Mouse (Mus musculus) forebrain, embryonic 11.5 days (tissue): ENCODE data around the gene Trmt112. TPM values are rescaled to one million over a fixed set of nuclear protein-coding genes. Genes with fewer than 3 reads are reported as not detected.

Experiments
- ATAC-seq: fragments of 200-750 bp; cut with Nextera tagmentation; replicated peaks from 2 replicates; pipeline ENCODE4 v1.8.0; 2017; ENCODE audit warnings: moderate TSS enrichment; ENCODE audit not compliant: low FRiP score
- DNase-seq: peaks from one replicate; pipeline ENCODE4 v3.0.0-alpha.2; 2017; ENCODE audit warnings: low spot score
- H3K27ac ChIP-seq: fragments of 300-500 bp; sonication (generic); 2 replicates; pipeline ENCODE4 v1.5.1; 2014; ENCODE audit warnings: low read depth, low read length
- H3K27me3 ChIP-seq: fragments of 300-500 bp; sonication (generic); 2 replicates; pipeline ENCODE4 v1.6.1; 2014; ENCODE audit warnings: mild to moderate bottlenecking, low read length, mixed read lengths; ENCODE audit not compliant: control insufficient read depth, insufficient read depth
- H3K36me3 ChIP-seq: fragments of 300-500 bp; sonication (generic); 2 replicates; pipeline ENCODE4 v1.6.1; 2014; ENCODE audit warnings: mild to moderate bottlenecking, low read length, moderate library complexity, mixed read lengths; ENCODE audit not compliant: control insufficient read depth, insufficient read depth
- H3K4me1 ChIP-seq: fragments of 300-500 bp; sonication (generic); replicated peaks from 2 replicates; pipeline ENCODE4 v1.6.1; 2014; ENCODE audit warnings: low read length, mixed read lengths; ENCODE audit not compliant: control insufficient read depth, insufficient read depth
- H3K4me2 ChIP-seq: fragments of 300-500 bp; sonication (generic); 2 replicates; pipeline ENCODE4 v1.6.1; 2014; ENCODE audit warnings: low read depth, mild to moderate bottlenecking, low read length, moderate library complexity, mixed read lengths; ENCODE audit not compliant: severe bottlenecking
- H3K4me3 ChIP-seq: fragments of 300-500 bp; sonication (generic); 2 replicates; pipeline ENCODE4 v1.5.1; 2014; ENCODE audit warnings: low read depth, low read length
- H3K9ac ChIP-seq: fragments of 300-500 bp; sonication (generic); 2 replicates; pipeline ENCODE4 v1.6.1; 2014; ENCODE audit warnings: low read length
- H3K9me3 ChIP-seq: fragments of 300-500 bp; sonication (generic); 2 replicates; pipeline ENCODE4 v1.6.1; 2016; ENCODE audit warnings: low read length, mixed read lengths; ENCODE audit not compliant: control insufficient read depth
- WGBS: fragments of 180-500 bp; shearing (Covaris S2); extraction: QIAGEN DNeasy Blood & Tissue Kit; methylation state at CpG from one replicate; pipeline ENCODE4 v1.1.7; 2014; 5-methylcytosine and 5-hydroxymethylcytosine counted together
- polyA plus RNA-seq: library from polyadenylated mRNA; unstranded; fragments of >200 nt; fragmentation: Nextera tagmentation; extraction: Ambion mirVana; gene quantifications from 2 replicates; pipeline ENCODE4 v1.2.1, GENCODE M21; 2014

The Trmt112 gene
- polyA plus RNA-seq, 1 experiment from 2014 or later: 152 TPM

DNA sequence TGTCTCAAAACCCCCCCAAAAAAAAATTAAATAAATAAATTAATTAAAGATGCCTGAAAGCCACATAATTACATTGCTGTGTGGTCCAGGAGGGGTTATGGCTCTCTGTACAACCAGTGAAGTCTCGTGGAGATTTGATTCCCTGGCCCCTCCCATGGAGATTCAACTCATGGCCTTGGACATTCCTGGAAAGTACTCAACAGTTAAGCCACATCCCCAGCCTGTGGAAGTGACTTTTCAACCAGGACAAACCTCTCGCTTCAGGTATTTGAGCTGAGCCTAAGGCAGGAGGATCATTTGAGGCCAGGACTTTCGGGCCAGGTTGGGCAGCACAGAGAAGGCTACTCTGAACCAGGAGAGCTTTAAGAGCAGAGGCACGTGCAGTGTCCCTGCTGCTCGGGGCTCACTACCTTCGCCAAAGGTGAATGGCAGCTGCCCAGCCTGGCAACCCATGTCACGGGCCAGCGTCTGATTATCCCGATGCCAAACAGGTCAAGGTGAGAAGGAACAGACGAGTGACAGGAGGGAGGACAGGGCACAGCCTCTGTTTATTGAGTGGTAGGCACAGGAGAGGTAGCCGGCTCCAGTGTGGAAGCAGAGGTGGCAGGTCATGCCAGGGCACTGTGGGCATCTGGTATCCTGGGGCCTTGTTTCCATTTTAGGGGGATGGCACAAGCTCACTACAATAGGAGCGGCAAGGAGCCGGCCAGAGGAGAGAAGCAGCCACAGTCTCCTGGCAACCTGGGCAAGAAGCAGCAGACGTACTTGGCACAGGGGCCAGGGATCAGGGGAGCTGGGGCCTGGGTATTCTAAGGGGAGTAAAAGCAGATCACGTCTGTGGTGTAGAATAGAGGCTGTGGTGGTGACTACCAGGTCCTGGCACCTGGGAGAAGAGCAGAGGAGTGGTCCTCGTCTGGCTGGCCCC lies 28.3 kb downstream of the Trmt112 start:
- no peak overlapping the region for H3K27ac ChIP-seq
- ATAC-seq (no peak), DNase-seq (no peak)
- peaks cover 19% of the 10 kb centered on the region; the same call in 1 of the 2 replicates for H3K4me1 ChIP-seq
- H3K4me3 ChIP-seq: no peak overlapping the region
- H3K36me3 ChIP-seq: no peaks in the 10 kb centered on the region
- H3K9me3 ChIP-seq: no peaks in the 10 kb centered on the region
- H3K27me3 ChIP-seq: peaks cover 34% of the 10 kb centered on the region
- no peak overlapping the region for H3K4me2 ChIP-seq
- 80% methylated on average over 16 of the region's 16 CpGs for WGBS
- H3K9ac ChIP-seq: no peak overlapping the region

DNA sequence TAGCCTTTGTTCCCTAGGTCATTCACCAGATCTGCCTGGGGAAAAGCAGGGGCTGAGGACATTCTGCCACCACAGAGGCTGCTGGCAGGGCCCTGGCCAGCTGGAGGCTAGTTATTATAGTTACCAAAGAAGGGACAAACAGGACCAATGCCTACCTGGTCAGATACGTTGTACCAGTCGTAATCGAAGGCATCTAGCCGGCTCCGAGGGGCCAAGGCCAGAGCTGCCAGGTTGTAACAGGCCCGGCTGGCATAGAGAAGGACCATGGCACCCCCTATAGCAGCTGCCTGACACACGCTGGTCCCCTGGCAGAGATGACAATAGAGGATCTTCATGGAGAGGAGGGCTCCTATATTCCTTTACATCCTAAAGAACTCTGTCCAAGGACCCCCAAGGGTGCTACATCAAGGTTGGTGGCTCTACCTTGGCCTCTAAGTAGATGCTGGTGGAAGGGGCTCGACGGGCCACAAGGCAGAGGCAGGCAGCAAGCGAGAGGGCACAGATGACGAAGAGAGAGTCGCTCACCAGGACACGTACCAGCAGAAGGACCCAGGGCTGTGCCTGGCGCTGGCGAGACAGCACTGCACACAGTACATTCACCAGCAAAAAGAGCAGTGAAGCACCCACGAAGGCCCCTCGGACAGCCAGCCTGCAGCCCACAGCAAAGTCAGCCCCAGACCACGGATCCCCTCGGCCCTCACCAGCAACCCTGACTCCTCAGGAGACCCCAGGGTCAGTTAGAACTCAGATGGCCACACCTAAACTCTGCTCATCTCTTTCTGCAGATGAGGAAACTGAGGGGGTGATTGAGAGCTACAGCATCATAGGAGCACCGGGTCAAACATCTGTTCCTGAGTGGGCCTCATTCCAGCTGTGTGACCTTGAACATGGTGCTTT lies 29.9 kb downstream of the Trmt112 start:
- WGBS: 88% methylated on average over 20 of the region's 20 CpGs
- ATAC-seq: no peak
- Histone ChIP-seq H3K9me3 (no peaks in the 10 kb centered on the region), H3K9ac (no peak overlapping the region; the same call in 1 of the 2 replicates), H3K4me1 (peaks cover 16% of the 10 kb centered on the region), H3K27me3 (peaks cover 19% of the 10 kb centered on the region), H3K4me2 (no peak overlapping the region), H3K27ac (no peak overlapping the region), H3K36me3 (no peaks in the 10 kb centered on the region), H3K4me3 (no peak overlapping the region)
- no peak for DNase-seq

DNA sequence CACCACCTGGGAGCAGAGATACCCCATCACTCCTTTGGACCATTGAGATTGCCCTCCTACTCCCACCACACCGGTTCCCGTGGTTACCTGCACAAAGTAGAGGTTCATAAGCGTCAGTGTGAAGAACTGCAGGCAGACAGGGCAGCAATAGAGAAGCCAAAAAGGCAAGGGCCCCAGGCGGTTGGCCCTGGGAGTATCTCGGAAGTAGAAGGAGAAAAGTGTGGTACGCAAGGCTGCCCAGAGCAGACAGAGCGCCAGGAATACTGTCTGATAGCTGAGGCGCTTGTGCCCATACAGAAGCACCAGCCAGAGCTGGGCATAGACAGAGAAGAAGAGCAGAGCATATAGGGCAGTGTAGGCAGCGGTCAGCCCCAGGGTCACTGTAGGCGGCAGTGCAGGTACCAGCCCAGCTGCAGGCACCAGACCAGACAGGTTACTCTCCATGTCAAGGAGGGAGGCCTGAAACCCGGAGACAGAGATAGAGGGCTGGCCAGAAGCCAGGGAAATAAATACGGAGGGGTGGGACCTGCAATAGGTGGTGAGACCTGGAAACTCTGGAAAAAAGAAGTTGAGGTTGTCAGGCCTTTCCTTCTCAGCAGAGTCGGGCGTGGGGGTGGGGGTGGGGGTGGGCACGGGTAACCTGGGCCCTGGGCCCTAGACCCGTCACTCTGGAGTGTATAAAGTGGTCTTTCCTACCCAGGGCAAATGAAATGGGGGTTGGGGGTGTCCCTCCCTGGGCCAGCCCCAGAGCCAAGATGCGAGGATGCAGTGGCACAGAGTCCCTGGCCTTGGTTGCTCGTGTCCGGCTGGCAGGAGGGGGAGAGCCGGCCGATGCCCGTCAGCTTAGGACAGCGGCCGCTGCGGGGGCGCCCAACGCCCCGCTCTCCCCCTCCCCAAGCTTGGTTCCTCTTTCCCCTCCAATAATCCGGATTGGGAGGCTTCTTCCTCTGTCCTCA lies 31.2 kb downstream of the Trmt112 start:
- 22% methylated on average over 29 of the region's 29 CpGs for WGBS
- no peaks in the 10 kb centered on the region for H3K36me3 ChIP-seq
- ATAC-seq (peak; percentile 29), DNase-seq (no peak)
- peak overlapping the region; percentile 91 for H3K9ac ChIP-seq
- no peaks in the 10 kb centered on the region for H3K9me3 ChIP-seq
- H3K27me3 ChIP-seq: peaks cover 5% of the 10 kb centered on the region; the same call in 1 of the 2 replicates
- H3K27ac ChIP-seq: no peak overlapping the region
- peaks cover 15% of the 10 kb centered on the region for H3K4me1 ChIP-seq
- H3K4me3 ChIP-seq: peak overlapping the region; percentile 65
- H3K4me2 ChIP-seq: peak overlapping the region; percentile 97

DNA sequence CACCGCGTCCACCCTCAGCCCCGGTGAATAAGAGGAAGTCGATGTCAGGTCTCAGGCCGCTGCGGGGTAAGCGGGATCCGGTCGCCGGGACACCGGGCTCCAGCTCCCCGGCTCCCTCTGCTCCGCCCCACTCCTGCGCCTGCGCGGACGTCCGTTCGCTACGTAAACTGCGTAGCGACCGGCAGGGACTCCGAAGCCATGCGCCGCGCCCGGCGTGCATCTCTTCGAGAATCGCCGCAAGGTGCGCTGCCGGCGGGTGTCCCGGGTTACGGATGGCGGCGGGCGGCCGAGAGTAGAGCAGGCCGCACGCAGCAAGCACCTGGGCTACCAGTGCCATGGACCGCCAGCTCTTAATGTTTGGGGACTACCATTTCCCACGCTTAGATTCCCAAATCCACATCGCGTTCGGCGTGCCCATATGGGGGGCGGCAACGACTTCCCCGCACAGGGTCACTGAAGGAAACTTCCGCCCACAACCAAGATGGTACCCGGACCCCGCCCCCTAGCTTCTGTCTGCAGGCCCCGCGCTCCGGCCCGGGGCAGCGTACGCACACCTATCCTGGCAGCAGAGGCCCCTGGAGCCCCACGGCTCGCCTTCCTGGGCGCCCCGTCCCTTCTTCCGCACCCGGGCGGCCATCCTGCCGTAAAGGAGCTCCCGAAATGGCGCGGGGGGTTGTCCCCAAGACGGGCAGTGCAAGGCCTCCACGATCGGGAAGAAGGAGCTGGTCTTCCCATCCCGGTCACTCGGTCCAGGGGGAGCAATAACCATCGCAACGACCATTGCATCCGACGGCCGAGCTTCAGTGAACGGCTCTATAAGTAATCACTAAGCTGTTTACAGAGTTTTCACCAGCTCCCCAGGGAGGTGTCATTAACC lies 32.1 kb downstream of the Trmt112 start, which contains the start of gene Bad:
Bad (plus strand) TSS at position 490 of the 877 bp plus-strand sequence.
- WGBS: under 1% methylated on average over 83 of the region's 83 CpGs
- ATAC-seq (peak; percentile 86), DNase-seq (peak; percentile 98)
- Histone ChIP-seq H3K27me3 (no peaks in the 10 kb centered on the region), H3K9me3 (no peaks in the 10 kb centered on the region), H3K36me3 (no peaks in the 10 kb centered on the region), H3K4me2 (peak within 1 kb of the TSS; percentile 97), H3K4me3 (peak within 1 kb of the TSS; percentile 65), H3K27ac (peak within 1 kb of the TSS; percentile 91), H3K9ac (peak within 1 kb of the TSS; percentile 91), H3K4me1 (peaks cover 15% of the 10 kb centered on the region)

DNA sequence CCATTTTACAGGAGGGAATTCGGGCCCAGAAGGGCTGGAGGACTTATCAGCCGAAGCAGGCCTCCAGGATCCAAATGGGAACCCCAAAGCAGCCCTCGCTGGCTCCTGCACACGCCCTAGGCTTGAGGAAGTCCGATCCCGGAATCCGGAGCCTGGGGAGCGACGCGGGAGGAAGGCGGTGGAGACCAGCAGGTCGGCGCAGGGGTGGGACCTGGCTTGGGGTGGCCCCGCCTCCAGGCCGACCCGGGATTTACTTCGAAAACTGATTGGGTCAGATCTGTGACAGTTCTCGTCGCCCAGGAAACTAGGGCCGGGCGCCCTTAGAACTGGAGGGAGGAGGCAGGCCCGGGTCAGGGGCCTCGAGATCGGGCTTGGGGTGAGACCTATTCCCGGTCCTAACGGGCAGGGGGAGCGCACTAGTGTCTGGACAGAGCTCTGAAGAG lies 32.8 kb downstream of the Trmt112 start, which contains the start of gene Gpr137:
Gpr137 (minus strand) TSS at position 232 of the 443 bp plus-strand sequence.
- H3K4me1 ChIP-seq: peaks cover 15% of the 10 kb centered on the region
- H3K9ac ChIP-seq: peak within 1 kb of the TSS; percentile 91
- peak within 1 kb of the TSS; percentile 97 for H3K4me2 ChIP-seq
- H3K9me3 ChIP-seq: no peaks in the 10 kb centered on the region
- under 1% methylated on average over 27 of the region's 27 CpGs for WGBS
- H3K36me3 ChIP-seq: no peaks in the 10 kb centered on the region
- ATAC-seq: peak; percentile 86
- H3K27me3 ChIP-seq: no peaks in the 10 kb centered on the region
- DNase-seq: peak; percentile 93
- peak within 1 kb of the TSS; percentile 65 for H3K4me3 ChIP-seq
- H3K27ac ChIP-seq: peak within 1 kb of the TSS; percentile 91

DNA sequence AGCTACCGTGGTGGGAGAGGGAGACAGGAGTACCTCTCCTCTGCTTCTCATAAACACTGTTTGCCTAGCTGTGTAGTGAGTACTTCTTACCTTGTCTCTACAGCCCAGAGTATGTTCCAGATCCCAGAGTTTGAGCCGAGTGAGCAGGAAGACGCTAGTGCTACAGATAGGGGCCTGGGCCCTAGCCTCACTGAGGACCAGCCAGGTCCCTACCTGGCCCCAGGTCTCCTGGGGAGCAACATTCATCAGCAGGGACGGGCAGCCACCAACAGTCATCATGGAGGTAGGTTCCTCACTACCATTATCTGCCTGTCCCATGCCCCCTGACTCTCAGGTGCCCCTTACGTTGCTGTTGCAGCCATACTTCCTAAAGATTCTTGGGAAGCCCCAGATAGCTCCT lies 33.3 kb downstream of the Trmt112 start:
- no peaks in the 10 kb centered on the region for H3K36me3 ChIP-seq
- peak overlapping the region; percentile 91 for H3K27ac ChIP-seq
- DNase-seq (no peak), ATAC-seq (no peak)
- WGBS: 25% methylated on average over 5 of the region's 5 CpGs
- H3K4me1 ChIP-seq: peaks cover 15% of the 10 kb centered on the region
- peak overlapping the region; percentile 97 for H3K4me2 ChIP-seq
- no peaks in the 10 kb centered on the region for H3K27me3 ChIP-seq
- no peaks in the 10 kb centered on the region for H3K9me3 ChIP-seq
- H3K4me3 ChIP-seq: peak overlapping the region; percentile 65
- H3K9ac ChIP-seq: peak overlapping the region; percentile 91

DNA sequence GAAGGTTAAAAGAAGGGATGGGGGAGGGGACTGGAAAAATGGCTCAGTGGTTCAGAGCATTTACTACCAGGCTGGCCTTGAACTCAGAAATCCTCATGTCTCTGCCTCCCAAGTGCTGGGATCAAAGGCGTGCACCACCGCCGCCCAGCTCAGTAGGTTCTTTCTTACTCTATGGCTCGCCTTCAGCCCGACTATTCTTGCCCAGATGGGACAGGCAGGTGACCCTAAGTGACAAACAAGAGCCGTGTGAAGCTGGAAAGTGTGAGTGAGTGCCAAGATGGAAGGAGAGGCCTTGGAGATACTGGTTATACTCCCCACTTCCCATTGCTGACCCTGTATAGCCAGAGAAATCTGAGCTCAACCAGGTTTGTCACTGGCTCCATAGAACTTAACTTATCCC lies 34.2 kb downstream of the Trmt112 start:
- Histone ChIP-seq H3K27me3 (no peaks in the 10 kb centered on the region), H3K4me3 (no peak overlapping the region), H3K36me3 (no peaks in the 10 kb centered on the region), H3K4me2 (no peak overlapping the region), H3K9me3 (no peaks in the 10 kb centered on the region), H3K27ac (no peak overlapping the region), H3K4me1 (peaks cover 15% of the 10 kb centered on the region), H3K9ac (no peak overlapping the region)
- DNase-seq (no peak), ATAC-seq (no peak)
- 85% methylated on average over 6 of the region's 6 CpGs for WGBS
